Mouse (Mus musculus) erythroblast, embryonic 14.5 days (primary cell): Measurements from ENCODE around the gene Cacna1g. TPM values are rescaled to one million over a fixed set of nuclear protein-coding genes. Genes with fewer than 3 reads are reported as not detected.
"Not testable (repeated sequence)": the region's sequence is repeated elsewhere in the genome, so short reads cannot be mapped to it uniquely, and the experiment has no call there.

ENCODE experiments used
- H3K27me3 ChIP-seq: 2 replicates; pipeline ENCODE4 v1.6.1; 2012; ENCODE audit warnings: inconsistent platforms; ENCODE audit not compliant: control insufficient read depth
- H3K36me3 ChIP-seq: 2 replicates; pipeline ENCODE4 v1.6.1; 2012; ENCODE audit warnings: mild to moderate bottlenecking, inconsistent platforms; ENCODE audit not compliant: control insufficient read depth
- H3K4me1 ChIP-seq: 2 replicates; pipeline ENCODE4 v1.6.1; 2012; ENCODE audit warnings: inconsistent platforms; ENCODE audit not compliant: control insufficient read depth
- H3K4me3 ChIP-seq: replicated peaks from 2 replicates; pipeline ENCODE3; 2012; ENCODE audit warnings: moderate library complexity, mild to moderate bottlenecking, inconsistent platforms
- H3K9me3 ChIP-seq: 2 replicates; pipeline ENCODE4 v1.6.1; 2012; ENCODE audit warnings: low read length, inconsistent platforms, mixed read lengths; ENCODE audit not compliant: control insufficient read depth
- GATA1 ChIP-seq: IDR thresholded peaks from 2 replicates; pipeline ENCODE4 v1.6.1; 2012; ENCODE audit warnings: low read length, inconsistent platforms, mixed read lengths
- TAL1 ChIP-seq: IDR thresholded peaks from 3 replicates; pipeline ENCODE4 v1.6.1; 2012; ENCODE audit warnings: low read length, inconsistent platforms, mixed read lengths
- polyA plus RNA-seq: library from polyadenylated mRNA; stranded (reverse); fragments of >175 nt; gene quantifications from 2 replicates; pipeline ENCODE4 v1.2.3, GENCODE M21; 2012

Gene Cacna1g
- polyA plus RNA-seq, 1 experiment: 10.3 TPM

GRCm38 (mm10) chr11:94404641-94405260, 69.2 kb downstream of the Cacna1g start:
- Histone ChIP-seq H3K4me3 (no peak overlapping the region), H3K27me3 (peaks cover 17% of the 10 kb centered on the region), H3K36me3 (no peaks in the 10 kb centered on the region), H3K9me3 (no peaks in the 10 kb centered on the region), H3K4me1 (no peaks in the 10 kb centered on the region)
- TF ChIP-seq TAL1 (no peak), GATA1 (no peak)

- peaks cover 15% of the 10 kb centered on the region for H3K27me3 ChIP-seq
- H3K9me3 ChIP-seq: no peaks in the 10 kb centered on the region
- no peak for TF ChIP-seq TAL1
- TF ChIP-seq GATA1: no peak
- H3K36me3 ChIP-seq: no peaks in the 10 kb centered on the region
- no peaks in the 10 kb centered on the region for H3K4me1 ChIP-seq
- H3K4me3 ChIP-seq: no peak overlapping the region
These were observed 69.8 kb downstream of the Cacna1g start for GRCm38 (mm10) chr11:94404178-94404577.

DNA sequence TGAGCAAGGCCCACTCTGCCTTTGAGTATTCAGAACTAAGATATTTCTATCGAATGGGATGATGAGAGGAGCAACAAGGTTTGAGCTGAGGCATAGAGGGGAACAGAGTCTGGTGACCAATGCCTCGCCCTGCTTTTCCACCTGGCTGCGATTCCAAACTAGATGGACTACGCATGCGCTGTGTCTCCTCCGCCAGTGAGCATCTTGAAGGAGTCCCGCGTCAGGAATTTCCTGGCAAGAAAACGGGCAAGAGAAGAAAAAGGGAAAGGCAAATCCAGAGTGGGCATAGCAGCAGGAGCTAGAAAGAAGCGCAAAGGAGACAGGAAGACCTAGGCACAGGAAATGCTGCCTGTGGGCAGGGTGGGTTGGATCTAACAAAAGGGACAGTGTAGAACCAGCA, 70.2 kb downstream of the Cacna1g start:
- Histone ChIP-seq H3K9me3 (no peaks in the 10 kb centered on the region), H3K27me3 (peaks cover 18% of the 10 kb centered on the region), H3K36me3 (no peaks in the 10 kb centered on the region), H3K4me3 (no peak overlapping the region), H3K4me1 (no peaks in the 10 kb centered on the region)
- TF ChIP-seq GATA1 (no peak), TAL1 (no peak)

DNA sequence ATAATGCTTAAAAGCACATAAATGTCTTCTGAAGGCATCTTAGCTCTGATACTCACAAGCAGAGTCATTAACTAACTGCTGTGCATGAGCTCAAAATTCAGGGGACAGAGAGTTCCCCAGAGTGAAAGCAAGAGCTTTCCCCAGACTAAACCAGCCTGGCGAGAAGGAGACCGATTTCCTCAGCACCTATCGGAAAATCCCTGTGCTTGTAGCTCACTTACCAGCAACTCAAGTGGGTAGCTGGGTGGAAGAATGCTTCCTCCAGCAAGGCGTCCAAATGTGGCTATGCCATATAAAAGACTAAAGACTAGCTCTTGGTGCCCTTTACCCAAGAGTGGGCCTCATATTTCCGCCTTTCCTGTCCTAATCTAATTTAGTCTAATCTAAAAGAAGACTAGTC, 71.3 kb downstream of the Cacna1g start:
- H3K27me3 ChIP-seq: peaks cover 18% of the 10 kb centered on the region
- H3K4me1 ChIP-seq: no peaks in the 10 kb centered on the region
- TF ChIP-seq GATA1: no peak
- TF ChIP-seq TAL1: no peak
- no peaks in the 10 kb centered on the region for H3K36me3 ChIP-seq
- H3K9me3 ChIP-seq: no peaks in the 10 kb centered on the region
- no peak overlapping the region for H3K4me3 ChIP-seq

GRCm38 (mm10) chr11:94402029-94402428, 72.0 kb downstream of the Cacna1g start:
- H3K36me3 ChIP-seq, H3K4me3 ChIP-seq, H3K4me1 ChIP-seq, H3K9me3 ChIP-seq: not testable (repeated sequence)
- H3K27me3 ChIP-seq: peaks cover 15% of the 10 kb centered on the region

DNA sequence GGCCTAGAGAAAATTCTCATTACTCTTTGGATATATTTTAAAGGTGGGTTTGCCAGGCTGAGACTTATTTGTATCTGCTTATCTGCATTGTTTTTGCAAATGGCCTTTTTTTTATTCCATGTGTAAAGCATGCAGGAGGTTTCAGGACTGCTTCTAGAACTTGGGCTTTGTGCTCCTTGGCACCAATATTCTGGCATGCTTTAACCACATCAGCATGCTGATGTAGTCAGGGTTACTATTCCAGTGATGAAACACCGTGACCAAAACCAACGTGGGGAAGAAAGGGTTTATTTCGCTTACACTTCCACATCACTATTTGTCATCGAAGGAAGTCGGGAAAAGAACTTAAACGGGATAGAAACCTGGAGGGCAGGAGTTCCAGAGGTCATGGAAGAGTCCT, 73.0 kb downstream of the Cacna1g start:
- no peak for TF ChIP-seq TAL1
- no peak for TF ChIP-seq GATA1
- Histone ChIP-seq H3K27me3 (peaks cover 11% of the 10 kb centered on the region), H3K9me3 (no peaks in the 10 kb centered on the region), H3K36me3 (no peaks in the 10 kb centered on the region), H3K4me3 (no peak overlapping the region), H3K4me1 (no peaks in the 10 kb centered on the region)

- peaks cover 30% of the 10 kb centered on the region for H3K27me3 ChIP-seq
- TF ChIP-seq TAL1: no peak
- no peak for TF ChIP-seq GATA1
- no peaks in the 10 kb centered on the region for H3K4me1 ChIP-seq
- H3K4me3 ChIP-seq: no peak overlapping the region
- H3K36me3 ChIP-seq: no peaks in the 10 kb centered on the region
- no peaks in the 10 kb centered on the region for H3K9me3 ChIP-seq
These were observed 79.9 kb downstream of the Cacna1g start for GRCm38 (mm10) chr11:94394107-94394506.

GRCm38 (mm10) chr11:94393490-94393889, 80.5 kb downstream of the Cacna1g start:
- H3K4me1 ChIP-seq, H3K4me3 ChIP-seq, H3K36me3 ChIP-seq, H3K9me3 ChIP-seq: not testable (repeated sequence)
- peaks cover 28% of the 10 kb centered on the region for H3K27me3 ChIP-seq

DNA sequence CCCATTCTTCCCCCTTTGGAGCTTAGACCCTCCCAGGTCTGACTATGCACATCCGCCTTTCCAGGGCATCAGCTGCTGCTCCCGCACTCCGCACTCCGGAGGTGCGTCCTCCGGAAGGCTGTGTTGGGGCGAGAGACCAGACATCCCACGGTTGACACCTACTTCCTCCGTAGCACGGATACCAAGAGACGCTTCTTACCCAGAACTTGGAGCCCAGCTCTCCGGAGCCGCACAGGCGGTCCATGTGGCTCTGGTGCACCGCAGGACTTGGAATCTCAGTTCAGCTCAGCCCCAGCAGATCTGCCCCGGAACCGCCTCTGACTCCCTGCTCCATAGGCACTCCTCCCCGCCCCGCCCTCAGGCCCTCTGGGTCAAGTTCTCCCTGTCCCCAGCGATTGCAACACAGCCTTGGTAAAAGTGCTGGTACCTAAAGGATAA, 81.3 kb downstream of the Cacna1g start, which contains the start of gene Abcc3:
Abcc3 (minus strand) TSS at position 326 of the 438 bp plus-strand sequence.
- Histone ChIP-seq H3K4me1 (no peaks in the 10 kb centered on the region), H3K4me3 (peak within 1 kb of the TSS; percentile 1), H3K27me3 (peaks cover 28% of the 10 kb centered on the region), H3K9me3 (no peaks in the 10 kb centered on the region), H3K36me3 (no peaks in the 10 kb centered on the region)
- TF ChIP-seq GATA1: no peak
- no peak for TF ChIP-seq TAL1

- no peaks in the 10 kb centered on the region for H3K36me3 ChIP-seq
- TF ChIP-seq GATA1: no peak
- H3K4me3 ChIP-seq: no peak overlapping the region
- H3K27me3 ChIP-seq: peaks cover 30% of the 10 kb centered on the region
- H3K9me3 ChIP-seq: no peaks in the 10 kb centered on the region
- no peaks in the 10 kb centered on the region for H3K4me1 ChIP-seq
These were observed 82.3 kb downstream of the Cacna1g start for GRCm38 (mm10) chr11:94391661-94392060.

- TF ChIP-seq TAL1 (no peak), GATA1 (no peak)
- Histone ChIP-seq H3K27me3 (peaks cover 35% of the 10 kb centered on the region), H3K4me3 (no peak overlapping the region), H3K4me1 (no peaks in the 10 kb centered on the region), H3K9me3 (no peaks in the 10 kb centered on the region), H3K36me3 (no peaks in the 10 kb centered on the region)
These were observed 83.2 kb downstream of the Cacna1g start for GRCm38 (mm10) chr11:94390825-94391224.
